Mouse (Mus musculus) heart, embryonic 14.5 days (tissue): ENCODE measurements at regions not wholly inside any gene's neighbourhood (a gene's known extent, or its start where the extent isn't known, plus 50 kb on each side); places are given as distances from the start of the nearest gene placed in this dataset.

ENCODE experiments used
- ATAC-seq: fragments of 200-750 bp; cut with Nextera tagmentation; 2 replicates; pipeline ENCODE4 v1.8.0; 2017; ENCODE audit warnings: low read depth, moderate TSS enrichment; ENCODE audit not compliant: insufficient number of reproducible peaks, insufficient read depth, low FRiP score
- H3K27ac ChIP-seq, 2 experiments: fragments of 200-500 bp in 1 of 2; fragments of 300-500 bp in 1 of 2; sonication (generic) in 1 of 2; replicated peaks in 1 of 2; 2 replicates each; pipeline ENCODE4 v1.5.1; 2012 to 2014; ENCODE audit warnings: low read depth in 2 of 2, low read length in 2 of 2, control low read depth in 1 of 2, mild to moderate bottlenecking in 1 of 2, mixed read lengths in 1 of 2; ENCODE audit not compliant: control insufficient read depth in 1 of 2, insufficient read depth in 1 of 2
- H3K27me3 ChIP-seq: fragments of 300-500 bp; sonication (generic); 2 replicates; pipeline ENCODE4 v1.6.1; 2014; ENCODE audit warnings: mild to moderate bottlenecking, low read length, control low read depth; ENCODE audit not compliant: control insufficient read depth, insufficient read depth
- H3K36me3 ChIP-seq: fragments of 300-500 bp; sonication (generic); 2 replicates; pipeline ENCODE4 v1.6.1; 2014; ENCODE audit warnings: mild to moderate bottlenecking, control low read depth, low read length, mixed read lengths; ENCODE audit not compliant: control insufficient read depth, insufficient read depth
- H3K4me1 ChIP-seq, 2 experiments: fragments of 200-500 bp in 1 of 2; fragments of 300-500 bp in 1 of 2; sonication (generic) in 1 of 2; 2 replicates each; pipeline ENCODE4 v1.6.1; 2012 to 2014; ENCODE audit warnings: low read length in 2 of 2, control low read depth in 1 of 2, mixed read lengths in 1 of 2; ENCODE audit not compliant: control insufficient read depth in 2 of 2, insufficient read depth in 2 of 2
- H3K4me2 ChIP-seq: fragments of 300-500 bp; sonication (generic); 2 replicates; pipeline ENCODE4 v1.6.1; 2014; ENCODE audit warnings: mild to moderate bottlenecking, low read length
- H3K4me3 ChIP-seq, 2 experiments: fragments of 200-500 bp in 1 of 2; fragments of 300-500 bp in 1 of 2; sonication (generic) in 1 of 2; 2 replicates each; pipeline ENCODE4 v1.5.1; 2012 to 2014; ENCODE audit warnings: low read length in 2 of 2, mild to moderate bottlenecking in 2 of 2, control low read depth in 1 of 2, low read depth in 1 of 2, moderate library complexity in 1 of 2; ENCODE audit not compliant: control insufficient read depth in 1 of 2, insufficient read depth in 1 of 2
- H3K9ac ChIP-seq: fragments of 300-500 bp; sonication (generic); 2 replicates; pipeline ENCODE4 v1.6.1; 2014; ENCODE audit warnings: mild to moderate bottlenecking, low read length
- H3K9me3 ChIP-seq: fragments of 300-500 bp; sonication (generic); 2 replicates; pipeline ENCODE4 v1.6.1; 2016; ENCODE audit warnings: low read length, control low read depth; ENCODE audit not compliant: control insufficient read depth
- WGBS: fragments of 180-500 bp; shearing (Covaris S2); extraction: QIAGEN DNeasy Blood & Tissue Kit; methylation state at CpG from one replicate; pipeline ENCODE4 v1.1.7; 2014; 5-methylcytosine and 5-hydroxymethylcytosine counted together

GRCm38 (mm10) chr13:48391126-48391525 lies 122.1 kb downstream of the Zfp169 start:
- Histone ChIP-seq H3K27me3 (no peaks in the 10 kb centered on the region), H3K4me2 (no peak overlapping the region), H3K4me3 (no peak overlapping the region), H3K27ac (no peak overlapping the region), H3K9ac (no peak overlapping the region), H3K9me3 (no peaks in the 10 kb centered on the region), H3K36me3 (no peaks in the 10 kb centered on the region), H3K4me1 (no peaks in the 10 kb centered on the region)
- 85% methylated on average over 11 of the region's 11 CpGs for WGBS
- no peak for ATAC-seq

GRCm38 (mm10) chr13:48397761-48398160 lies 115.5 kb downstream of the Zfp169 start:
- no peaks in the 10 kb centered on the region for H3K36me3 ChIP-seq
- WGBS = 0% methylated on average over 1 of the region's 1 CpGs
- no peak overlapping the region for H3K9ac ChIP-seq
- H3K4me3 ChIP-seq = no peak overlapping the region
- H3K27ac ChIP-seq = no peak overlapping the region
- H3K4me1 ChIP-seq = no peaks in the 10 kb centered on the region; a peak in 1 of 4 replicates
- no peaks in the 10 kb centered on the region for H3K27me3 ChIP-seq
- no peak overlapping the region for H3K4me2 ChIP-seq
- ATAC-seq = no peak
- H3K9me3 ChIP-seq = no peaks in the 10 kb centered on the region

- Histone ChIP-seq H3K27ac (no peak overlapping the region), H3K9ac (no peak overlapping the region), H3K36me3 (no peaks in the 10 kb centered on the region), H3K9me3 (no peaks in the 10 kb centered on the region), H3K4me3 (no peak overlapping the region), H3K27me3 (no peaks in the 10 kb centered on the region), H3K4me1 (no peaks in the 10 kb centered on the region; a peak in 1 of 4 replicates), H3K4me2 (no peak overlapping the region)
- ATAC-seq = no peak
- WGBS = 64% methylated on average over 3 of the region's 3 CpGs
These were observed 114.6 kb downstream of the Zfp169 start for GRCm38 (mm10) chr13:48398617-48399016.

GRCm38 (mm10) chr13:48402316-48402715 lies 110.9 kb downstream of the Zfp169 start:
- Histone ChIP-seq H3K4me2 (no peak overlapping the region), H3K4me1 (no peaks in the 10 kb centered on the region; a peak in 1 of 4 replicates), H3K27ac (no peak overlapping the region), H3K9ac (no peak overlapping the region), H3K36me3 (no peaks in the 10 kb centered on the region), H3K9me3 (no peaks in the 10 kb centered on the region), H3K27me3 (no peaks in the 10 kb centered on the region), H3K4me3 (no peak overlapping the region)
- 1% methylated on average over 5 of the region's 5 CpGs for WGBS
- ATAC-seq = no peak

- no peaks in the 10 kb centered on the region for H3K9me3 ChIP-seq
- H3K4me1 ChIP-seq = no peaks in the 10 kb centered on the region
- no peak for ATAC-seq
- no peak overlapping the region for H3K9ac ChIP-seq
- no peaks in the 10 kb centered on the region for H3K36me3 ChIP-seq
- no peak overlapping the region for H3K4me3 ChIP-seq
- 50% methylated on average over 9 of the region's 9 CpGs for WGBS
- H3K27me3 ChIP-seq = no peaks in the 10 kb centered on the region
- H3K27ac ChIP-seq = no peak overlapping the region
- no peak overlapping the region for H3K4me2 ChIP-seq
These were observed 90.6 kb downstream of the Zfp169 start for GRCm38 (mm10) chr13:48422438-48423329.

DNA sequence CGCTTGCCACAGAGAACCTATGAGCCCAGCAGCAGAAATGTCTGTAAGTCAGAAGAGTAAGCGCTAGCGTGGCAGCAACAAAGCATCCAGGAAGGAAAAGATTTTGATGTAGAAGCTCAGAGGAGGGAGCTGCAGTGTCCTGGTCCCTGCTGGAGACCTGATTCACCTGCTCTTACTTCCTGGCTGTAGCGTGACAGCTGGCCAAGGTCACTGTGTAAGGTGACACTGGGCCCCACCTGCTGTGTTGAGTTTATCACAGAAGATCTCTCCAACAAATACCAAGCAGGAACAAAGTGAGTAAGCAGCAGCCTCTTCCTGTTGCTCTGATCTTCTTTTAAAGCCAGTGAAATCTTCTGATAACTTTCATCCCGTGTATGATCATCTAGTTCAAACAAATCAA lies 86.4 kb downstream of the Zfp169 start:
- Histone ChIP-seq H3K4me3 (no peak overlapping the region), H3K9me3 (no peaks in the 10 kb centered on the region), H3K27me3 (no peaks in the 10 kb centered on the region), H3K27ac (no peak overlapping the region), H3K4me2 (no peak overlapping the region), H3K9ac (no peak overlapping the region), H3K4me1 (no peaks in the 10 kb centered on the region), H3K36me3 (no peaks in the 10 kb centered on the region)
- no peak for ATAC-seq
- WGBS = 60% methylated on average over 5 of the region's 5 CpGs

DNA sequence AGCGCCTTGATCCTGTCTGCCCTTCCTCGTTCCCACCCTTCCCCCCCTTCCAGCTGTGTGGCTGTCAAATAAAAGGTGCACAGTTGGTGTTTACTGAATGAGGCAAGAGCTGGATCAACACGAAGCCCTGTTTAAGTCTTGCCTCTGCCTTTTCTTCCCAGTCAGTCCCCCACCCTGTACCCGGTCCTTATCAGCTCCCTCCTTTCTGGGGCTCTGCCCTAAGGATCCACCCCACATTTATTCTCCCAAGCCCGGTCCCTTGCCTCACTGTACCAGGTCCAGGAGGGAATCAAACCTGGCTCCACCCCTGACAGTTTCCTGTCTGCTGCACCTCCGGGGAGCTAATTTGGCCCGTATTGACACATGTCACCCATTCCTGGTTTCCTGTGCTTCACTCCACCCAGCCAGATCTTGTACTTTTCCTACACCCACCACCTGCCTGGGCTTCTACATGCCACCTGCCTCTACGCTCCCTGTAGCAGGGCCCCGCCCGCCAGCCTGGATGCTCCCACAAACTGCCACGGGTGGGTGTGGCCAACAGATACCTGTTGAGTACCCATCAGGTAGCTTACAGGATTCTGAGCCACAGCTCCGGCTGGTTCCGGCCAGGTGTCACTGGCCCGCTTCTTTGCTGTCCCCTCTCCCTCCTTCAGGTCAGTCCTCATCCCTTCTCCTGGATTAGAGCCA lies 76.4 kb downstream of the Zfp169 start:
- Histone ChIP-seq H3K9ac (no peak overlapping the region), H3K27ac (no peak overlapping the region), H3K4me2 (no peak overlapping the region), H3K27me3 (no peaks in the 10 kb centered on the region), H3K36me3 (no peaks in the 10 kb centered on the region), H3K9me3 (no peaks in the 10 kb centered on the region), H3K4me1 (no peaks in the 10 kb centered on the region), H3K4me3 (no peak overlapping the region)
- ATAC-seq = no peak
- WGBS = 62% methylated on average over 14 of the region's 14 CpGs
